Mouse (Mus musculus) lung, postnatal 0 days (tissue): Measurements from ENCODE around the gene Mpp6.

Source experiments
- CTCF ChIP-seq: IDR thresholded peaks from 2 replicates; pipeline ENCODE4 v1.5.1; 2016; ENCODE audit warnings: antibody characterized with exemption, mild to moderate bottlenecking
- EP300 ChIP-seq: IDR thresholded peaks from 2 replicates; pipeline ENCODE4 v1.6.1; 2016; ENCODE audit warnings: antibody characterized with exemption, mild to moderate bottlenecking, control low read depth

DNA sequence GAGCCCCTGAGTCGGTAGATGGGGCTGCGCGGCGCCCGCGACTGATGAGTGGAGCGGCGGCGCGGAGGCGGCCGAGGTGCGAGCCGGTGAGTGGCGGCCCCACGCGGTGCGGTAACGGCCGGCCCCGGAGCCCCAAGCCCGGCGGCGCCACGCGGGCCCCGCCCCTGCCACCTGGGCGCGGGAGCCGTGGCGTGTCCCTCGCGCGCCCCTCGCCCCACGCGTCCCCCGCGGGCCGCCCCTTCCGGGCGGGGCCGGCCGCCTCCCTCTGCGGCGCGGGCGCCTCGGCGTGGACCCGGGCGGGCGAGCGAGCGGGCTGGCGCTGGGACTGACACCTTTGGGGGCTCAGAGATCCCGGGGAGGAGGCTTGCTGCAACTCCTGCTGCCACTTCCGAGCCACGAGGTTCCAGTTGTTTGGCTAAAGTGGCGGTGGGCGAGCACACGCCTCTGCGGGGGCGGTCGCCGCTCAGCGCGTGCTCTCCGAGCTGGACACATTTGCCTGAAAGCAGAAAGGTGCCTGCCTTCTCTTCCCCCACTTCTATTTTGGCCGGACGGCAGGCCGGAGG is 419 bp downstream of the Mpp6 start:
- TF ChIP-seq CTCF = no peak
- no peak for TF ChIP-seq EP300
